8 mouse cellular contexts compared by ENCODE assay signal in genomic region chr17:75005281-75005684, GRCm38 (mm10). TPM values are rescaled to one million over a fixed set of nuclear protein-coding genes. Genes with fewer than 3 reads are reported as not detected.
A peak's percentile ranks its signal among the peaks of the same experiment; 100 is the strongest.
DNase-seq lines count a peak whose midpoint lies in the region; ATAC-seq lines count a peak whose summit lies in the region.

TSS of gene Ltbp1 (plus strand) at chr17:75005568.

- peaks cover 28% of the 10 kb centered on the region for H3K27me3 ChIP-seq in forebrain, embryonic 10.5 days (ENCODE audit: poor library complexity, severe bottlenecking)
- no peaks in the 10 kb centered on the region for H3K27me3 ChIP-seq in heart, embryonic 14.5 days (ENCODE audit: control insufficient read depth, insufficient read depth, low read length)
- 0 out of 2 replicates have a peak, but pooled peaks cover 4% of the 10 kb centered on the region for H3K27me3 ChIP-seq in kidney, embryonic 16.5 days (ENCODE audit: insufficient read depth, low read length)
- peaks cover 23% of the 10 kb centered on the region for H3K27me3 ChIP-seq in liver, embryonic 16.5 days (ENCODE audit: control insufficient read depth, insufficient read depth, low read depth, low read length)
- H3K27me3 ChIP-seq in neural tube, embryonic 12.5 days (replicated peaks), result 0 out of 2 replicates have a peak, but pooled peaks cover 3% of the 10 kb centered on the region

- peak; percentile 68 for ATAC-seq in heart, embryonic 14.5 days (ENCODE audit: insufficient number of reproducible peaks, insufficient read depth, low FRiP score, low read depth)
- peak; percentile 90 for ATAC-seq in kidney, embryonic 16.5 days (ENCODE audit: low FRiP score, low TSS enrichment)
- peak; percentile 72 for ATAC-seq in liver, embryonic 16.5 days (ENCODE audit: low read depth)
- ATAC-seq in neural tube, embryonic 12.5 days (ENCODE audit: low FRiP score, low read depth), result peak; percentile 78

- H3K4me2 ChIP-seq in heart, embryonic 14.5 days (ENCODE audit: low read length), result peak within 1 kb of the TSS; percentile 96
- H3K4me2 ChIP-seq in kidney, embryonic 16.5 days (replicated peaks; ENCODE audit: low read depth, low read length), result peak within 1 kb of the TSS; percentile 91
- H3K4me2 ChIP-seq in liver, embryonic 16.5 days (ENCODE audit: low read depth, low read length), result peak within 1 kb of the TSS; percentile 92
- peak within 1 kb of the TSS; percentile 99 for H3K4me2 ChIP-seq in neural tube, embryonic 12.5 days (replicated peaks)

- peak; percentile 83 for DNase-seq in 3T3-L1 (ENCODE audit: low read depth, low spot score)
- peak; percentile 76 for DNase-seq in adrenal gland, adult 2 months
- peak; percentile 78 for DNase-seq in forebrain, embryonic 10.5 days (ENCODE audit: extremely low spot score, low spot score)
- DNase-seq in thymus, postnatal 14 days, result peak; percentile 44

- H3K27ac ChIP-seq in forebrain, embryonic 10.5 days, result peak within 1 kb of the TSS; percentile 94
- H3K27ac ChIP-seq in heart, embryonic 14.5 days (replicated peaks in 1 of 2; ENCODE audit: control insufficient read depth in 1 of 2, insufficient read depth in 1 of 2, low read depth in 2 of 2, low read length in 2 of 2), result peak within 1 kb of the TSS; percentile 96
- H3K27ac ChIP-seq in kidney, embryonic 16.5 days (ENCODE audit: low read length), result peak within 1 kb of the TSS; percentile 92
- H3K27ac ChIP-seq in liver, embryonic 16.5 days (ENCODE audit: low read length), result no peak within 1 kb of the TSS
- H3K27ac ChIP-seq in neural tube, embryonic 12.5 days, result peak within 1 kb of the TSS; percentile 20; the same call in 1 of the 2 replicates

- H3K9me3 ChIP-seq in forebrain, embryonic 10.5 days, result no peaks in the 10 kb centered on the region
- H3K9me3 ChIP-seq in heart, embryonic 14.5 days (ENCODE audit: control insufficient read depth, low read length), result no peaks in the 10 kb centered on the region
- H3K9me3 ChIP-seq in kidney, embryonic 16.5 days (ENCODE audit: low read length), result no peaks in the 10 kb centered on the region
- H3K9me3 ChIP-seq in liver, embryonic 16.5 days (replicated peaks; ENCODE audit: control insufficient read depth, low read length), result no peaks in the 10 kb centered on the region
- no peaks in the 10 kb centered on the region for H3K9me3 ChIP-seq in neural tube, embryonic 12.5 days

- H3K36me3 ChIP-seq in forebrain, embryonic 10.5 days (replicated peaks), result no peaks in the 10 kb centered on the region
- H3K36me3 ChIP-seq in heart, embryonic 14.5 days (ENCODE audit: control insufficient read depth, insufficient read depth, low read length), result peaks cover 12% of the 10 kb centered on the region; the same call in 1 of the 2 replicates
- H3K36me3 ChIP-seq in kidney, embryonic 16.5 days (ENCODE audit: insufficient read depth, low read length), result 0 out of 2 replicates have a peak, but pooled peaks cover 9% of the 10 kb centered on the region
- no peaks in the 10 kb centered on the region for H3K36me3 ChIP-seq in liver, embryonic 16.5 days (ENCODE audit: control insufficient read depth, insufficient read depth)
- no peaks in the 10 kb centered on the region for H3K36me3 ChIP-seq in neural tube, embryonic 12.5 days

- peak within 1 kb of the TSS; percentile 96 for H3K9ac ChIP-seq in heart, embryonic 14.5 days (ENCODE audit: low read length)
- H3K9ac ChIP-seq in kidney, embryonic 16.5 days (replicated peaks; ENCODE audit: low read length), result peak within 1 kb of the TSS; percentile 96
- H3K9ac ChIP-seq in liver, embryonic 16.5 days (ENCODE audit: low read depth, low read length), result peak within 1 kb of the TSS; percentile 40; the same call in 1 of the 2 replicates
- H3K9ac ChIP-seq in neural tube, embryonic 12.5 days, result peak within 1 kb of the TSS; percentile 75

- peak within 1 kb of the TSS; percentile 94 for H3K4me3 ChIP-seq in forebrain, embryonic 10.5 days
- peak within 1 kb of the TSS; percentile 91 to 100 for H3K4me3 ChIP-seq in heart, embryonic 14.5 days (ENCODE audit: control insufficient read depth in 1 of 2, insufficient read depth in 1 of 2, low read depth in 1 of 2, low read length in 2 of 2)
- H3K4me3 ChIP-seq in kidney, embryonic 16.5 days (ENCODE audit: low read length), result peak within 1 kb of the TSS; percentile 96
- peak within 1 kb of the TSS; percentile 64 for H3K4me3 ChIP-seq in liver, embryonic 16.5 days (ENCODE audit: low read depth, low read length)
- H3K4me3 ChIP-seq in neural tube, embryonic 12.5 days, result peak within 1 kb of the TSS; percentile 60

- H3K4me1 ChIP-seq in forebrain, embryonic 10.5 days, result peaks cover 24% of the 10 kb centered on the region
- peaks cover 8 to 33% of the 10 kb centered on the region in 2 experiments for H3K4me1 ChIP-seq in heart, embryonic 14.5 days (ENCODE audit: control insufficient read depth in 2 of 2, insufficient read depth in 2 of 2, low read length in 2 of 2)
- peaks cover 11% of the 10 kb centered on the region; the same call in 1 of the 2 replicates for H3K4me1 ChIP-seq in kidney, embryonic 16.5 days (ENCODE audit: insufficient read depth, low read length)
- H3K4me1 ChIP-seq in liver, embryonic 16.5 days (ENCODE audit: control insufficient read depth, low read depth, low read length), result peaks cover 3% of the 10 kb centered on the region; the same call in 1 of the 2 replicates
- H3K4me1 ChIP-seq in neural tube, embryonic 12.5 days, result peaks cover 10% of the 10 kb centered on the region

- 1% methylated on average over 27 of the region's 27 CpGs for WGBS in forebrain, embryonic 10.5 days
- WGBS in heart, embryonic 14.5 days, result under 1% methylated on average over 27 of the region's 27 CpGs
- under 1% methylated on average over 26 of the region's 27 CpGs for WGBS in kidney, embryonic 16.5 days
- WGBS in liver, embryonic 16.5 days (ENCODE audit: insufficient replicate concordance), result under 1% methylated on average over 27 of the region's 27 CpGs
- 1% methylated on average over 27 of the region's 27 CpGs for WGBS in neural tube, embryonic 12.5 days

RNA-seq across cellular contexts. Expression of gene Ltbp1, which starts in this region (rescaled TPM):
- total RNA-seq in adrenal gland, adult 2 months (2021), result 10 to 100 TPM; 12.7 to 15.1 TPM
- 13.0 and 13.4 TPM in 2 replicates for polyA plus RNA-seq in adrenal gland, adult 2 months (2012; rRNA removed)
- 4.5 TPM in 2 replicates for polyA plus RNA-seq in forebrain, embryonic 10.5 days (2016; fragmentation: Nextera tagmentation; extraction: Ambion mirVana)
- polyA plus RNA-seq in heart, embryonic 14.5 days (2014; fragmentation: Nextera tagmentation; extraction: Ambion mirVana), result 36.2 and 38.1 TPM in 2 replicates
- 40.2 and 41.1 TPM in 2 replicates for polyA plus RNA-seq in kidney, embryonic 16.5 days (2015; fragmentation: Nextera tagmentation; extraction: Ambion mirVana)
- 2.0 and 2.1 TPM in 2 replicates for polyA plus RNA-seq in liver, embryonic 16.5 days (2015; fragmentation: Nextera tagmentation; extraction: Ambion mirVana)
- 7.2 and 7.3 TPM in 2 replicates for polyA plus RNA-seq in neural tube, embryonic 12.5 days (2016; fragmentation: Nextera tagmentation; extraction: Ambion mirVana)

Comparison
In these comparisons a context has a peak if more than half of its experiments do, and no peak if none do; other contexts are left out.
1. H3K9ac ChIP-seq: peak in every context shown above with its lines; median percentile 96 in heart, embryonic 14.5 days; 96 in kidney, embryonic 16.5 days; 75 in neural tube, embryonic 12.5 days; 40 in liver, embryonic 16.5 days.